Mouse (Mus musculus) embryo, embryonic 10.5 days (tissue): ENCODE measurements around the gene Tspan4.
A peak's percentile ranks its signal among the peaks of the same experiment; 100 is the strongest.

Experiments used
- DNase-seq: peaks from one replicate; pipeline ENCODE4 v3.0.0-alpha.2; 2015; ENCODE audit warnings: low spot score

Gene Tspan4

GRCm38 (mm10) chr7:141476981-141477370 lies 1.9 kb downstream of the Tspan4 start:
- DNase-seq, result no peak

DNA sequence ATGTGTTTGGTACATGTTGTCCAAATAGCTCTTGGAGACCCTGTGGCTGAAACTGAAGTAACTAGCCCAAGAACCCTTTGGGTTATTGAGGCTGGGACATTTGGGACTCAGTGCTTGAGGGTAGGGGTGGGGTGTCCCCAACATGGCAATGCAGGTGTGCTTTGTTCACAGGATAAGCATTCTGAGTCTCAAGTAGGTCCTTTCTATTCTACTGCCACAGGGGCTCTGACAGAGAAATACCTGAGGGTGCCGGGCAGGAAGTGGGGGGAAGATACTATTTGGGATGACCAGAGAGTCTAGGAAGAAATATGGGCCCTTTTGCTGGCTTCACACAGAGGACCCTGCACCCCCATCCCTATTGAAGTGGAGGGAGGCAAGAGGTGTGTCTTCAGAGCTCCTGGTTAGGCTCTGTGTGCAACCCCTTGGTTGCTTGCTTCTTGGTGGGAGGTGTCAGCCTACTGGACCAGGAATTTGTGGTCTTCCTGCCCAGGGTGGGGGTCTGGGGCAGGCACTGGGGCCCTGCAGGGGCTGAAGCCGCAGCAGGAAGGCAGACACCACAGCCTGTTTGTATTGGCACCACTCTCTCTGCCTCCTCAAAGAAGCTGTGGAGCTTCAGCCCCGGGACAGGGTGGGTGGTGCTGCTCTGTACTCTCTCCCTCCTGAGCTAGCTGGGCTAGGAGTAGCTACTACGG lies 2.7 kb downstream of the Tspan4 start:
- no peak for DNase-seq

- no peak for DNase-seq
Measured at GRCm38 (mm10) chr7:141478270-141478748, 3.3 kb downstream of the Tspan4 start.

DNA sequence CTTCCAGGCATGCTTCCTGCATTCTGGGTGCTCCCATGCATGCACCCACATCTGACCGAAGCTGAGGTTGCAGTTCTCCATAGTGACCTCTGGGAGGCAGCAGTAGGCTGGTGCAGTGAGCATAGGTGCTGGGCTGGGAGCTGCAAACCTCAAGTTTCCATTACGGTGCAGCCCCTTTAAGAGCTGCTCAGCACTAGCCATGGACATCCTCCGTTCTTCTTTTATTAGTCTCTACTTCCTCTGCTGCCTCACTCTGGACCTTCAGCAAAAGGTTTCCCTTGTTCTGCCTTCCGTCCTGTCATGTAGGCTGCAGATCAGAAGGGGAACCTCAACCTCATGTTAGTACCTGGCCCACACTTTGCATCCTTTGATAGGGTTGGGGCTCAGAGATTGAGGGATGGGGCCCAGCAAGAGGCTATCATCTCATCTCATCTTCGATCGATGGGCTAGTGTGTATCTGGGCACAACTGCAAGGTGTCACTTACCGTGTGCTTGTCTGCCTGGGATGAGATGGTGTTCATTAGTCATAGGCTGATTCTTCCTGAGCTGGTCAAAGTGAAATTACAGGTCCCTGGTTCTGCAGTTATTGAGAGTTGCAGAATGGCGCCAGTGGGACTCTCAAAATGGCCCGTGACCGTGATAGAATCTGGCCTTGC lies 5.9 kb downstream of the Tspan4 start:
- DNase-seq, result peak; percentile 85

DNA sequence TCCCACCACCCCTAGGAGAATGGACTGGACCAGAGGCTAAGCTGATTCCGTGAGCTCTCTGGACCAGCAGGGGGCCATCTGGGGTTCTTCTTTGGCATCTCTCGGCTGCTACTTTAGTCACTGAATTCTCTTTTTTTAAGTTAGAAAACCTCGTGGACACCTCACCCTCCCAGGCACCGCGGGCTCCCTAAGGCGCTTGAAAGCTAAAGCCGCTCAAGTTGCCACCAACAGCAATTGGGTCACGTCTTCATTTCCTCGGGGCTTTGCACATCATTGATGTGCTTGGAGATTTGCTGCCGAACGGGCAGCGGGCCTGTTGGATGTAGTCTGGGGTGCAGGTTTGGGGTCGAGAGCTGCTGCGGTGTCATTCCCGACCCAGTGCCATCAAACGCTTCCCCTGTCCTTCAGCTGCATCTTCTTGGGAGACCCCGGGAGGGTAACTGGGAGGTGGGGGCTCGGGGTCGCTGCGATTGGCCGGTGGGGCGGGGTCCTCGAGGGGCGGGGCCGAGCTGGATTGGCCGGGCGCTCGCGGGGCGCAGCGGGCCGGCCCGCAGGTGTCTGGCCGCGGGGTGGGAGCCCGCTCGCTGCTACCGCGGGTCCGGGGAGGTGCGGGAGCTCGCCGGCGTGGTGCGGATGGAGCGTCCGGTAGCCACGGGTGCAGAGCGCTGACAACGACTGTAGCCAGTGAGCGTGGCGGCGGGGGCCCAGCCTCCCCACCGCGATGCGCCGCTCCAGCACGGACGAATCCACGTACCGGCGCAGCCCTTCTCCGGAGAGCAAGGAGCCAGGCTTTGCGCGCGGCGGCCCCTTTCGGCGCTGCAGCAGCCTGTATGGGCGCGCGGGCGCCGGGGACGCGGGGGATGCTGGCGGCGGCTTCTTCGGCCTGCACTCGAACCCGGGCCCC lies 6.7 kb downstream of the Tspan4 start:
- peak; percentile 81 for DNase-seq

GRCm38 (mm10) chr7:141482531-141483024 lies 7.5 kb downstream of the Tspan4 start:
- no peak for DNase-seq

- no peak for DNase-seq
Measured at GRCm38 (mm10) chr7:141483114-141483653, 8.1 kb downstream of the Tspan4 start.

DNA sequence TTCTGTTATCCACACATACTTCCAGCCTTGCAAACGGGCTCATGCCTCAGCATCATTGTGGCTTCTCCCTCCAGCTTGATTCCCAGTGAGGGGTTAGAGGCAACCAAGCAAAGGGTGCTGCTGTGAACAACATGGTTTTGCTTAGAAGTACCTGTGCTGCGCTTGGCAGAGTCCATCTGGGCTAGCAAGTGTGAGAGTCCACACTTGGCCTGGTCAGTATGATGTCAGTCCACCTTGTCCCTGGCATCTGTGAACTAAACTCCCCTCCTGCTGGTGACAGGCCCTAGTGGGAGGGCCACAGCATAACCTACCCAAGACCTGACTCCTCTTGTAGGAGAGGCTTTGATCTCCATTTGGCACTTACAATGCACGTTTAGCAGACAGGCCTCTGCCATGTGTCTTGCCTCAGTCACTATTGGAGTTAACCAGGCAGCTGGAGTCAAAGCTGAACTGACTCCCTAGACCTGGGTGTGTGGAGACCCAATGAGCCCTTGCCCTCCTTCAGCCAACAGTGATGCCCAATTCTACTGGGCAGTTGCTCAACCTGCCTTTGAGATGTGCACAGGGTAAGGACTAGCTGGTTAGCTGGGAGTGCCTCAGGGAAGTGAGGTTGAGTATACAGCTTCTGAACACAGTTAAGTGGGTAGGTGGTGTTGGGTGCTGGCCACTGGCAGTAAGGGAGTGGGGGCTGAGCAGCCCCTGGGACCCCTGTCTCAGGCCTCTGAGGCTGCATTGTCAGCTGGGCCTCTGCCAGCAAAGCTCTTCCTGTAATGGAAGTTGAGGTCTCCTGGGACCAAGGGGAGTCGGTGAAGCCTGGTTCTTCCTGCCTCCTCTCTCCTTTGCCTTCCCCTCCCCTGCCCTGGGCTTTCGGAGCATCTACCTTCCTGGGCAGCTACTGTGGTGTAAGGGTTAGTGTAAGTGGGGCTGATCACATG lies 9.4 kb downstream of the Tspan4 start:
- DNase-seq, result no peak

GRCm38 (mm10) chr7:141485186-141485585 lies 10.1 kb downstream of the Tspan4 start:
- no peak for DNase-seq

- DNase-seq, result no peak
Measured at GRCm38 (mm10) chr7:141485606-141486005, 10.6 kb downstream of the Tspan4 start.

- DNase-seq, result no peak
Measured at GRCm38 (mm10) chr7:141486239-141486638, 11.2 kb downstream of the Tspan4 start.

DNA sequence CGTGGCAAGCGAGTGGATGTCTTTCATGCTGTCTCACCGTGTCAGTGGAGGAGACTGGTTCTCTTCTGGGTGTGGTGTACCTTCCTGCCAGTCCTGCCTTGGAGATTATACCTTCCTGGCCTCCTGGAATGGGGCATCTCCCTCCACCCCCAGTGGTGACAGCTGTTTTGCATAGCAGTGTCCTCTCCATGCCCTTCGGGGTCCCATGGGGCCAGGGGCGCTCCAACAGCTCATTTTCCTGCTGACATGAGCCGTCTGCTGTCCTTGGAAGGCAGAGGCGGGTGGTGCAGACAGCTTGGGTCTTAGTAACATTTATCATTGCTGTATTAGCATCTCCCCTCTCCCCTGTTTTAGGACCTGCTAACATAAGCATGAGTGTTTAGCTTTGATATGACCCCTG lies 12.1 kb downstream of the Tspan4 start:
- no peak for DNase-seq

- DNase-seq, result peak; percentile 10
Measured at GRCm38 (mm10) chr7:141491151-141491550, 16.1 kb downstream of the Tspan4 start.

- no peak for DNase-seq
Measured at GRCm38 (mm10) chr7:141492738-141493137, 17.7 kb downstream of the Tspan4 start.

DNA sequence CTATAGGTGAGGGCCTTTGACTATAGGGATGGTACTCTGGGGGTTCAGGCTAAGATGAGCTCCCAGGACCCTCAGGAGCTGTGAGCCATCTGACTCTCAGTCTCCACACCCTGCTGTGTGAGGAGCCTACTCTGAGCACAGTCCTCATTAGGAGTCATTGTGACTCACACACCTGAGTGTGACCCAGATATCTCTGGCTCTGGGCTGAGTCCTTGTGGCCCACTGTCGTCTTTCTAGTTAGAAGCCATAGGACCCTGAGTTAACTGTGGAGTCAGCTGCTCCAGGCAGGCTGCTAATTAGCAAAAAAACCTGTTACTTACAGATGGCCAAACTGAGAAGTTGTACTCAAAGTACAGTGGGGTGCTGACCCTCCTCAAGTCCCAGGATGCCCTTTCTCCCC lies 18.7 kb downstream of the Tspan4 start:
- no peak for DNase-seq

GRCm38 (mm10) chr7:141495379-141495778 lies 20.3 kb downstream of the Tspan4 start:
- DNase-seq, result no peak

GRCm38 (mm10) chr7:141495940-141496339 lies 20.9 kb downstream of the Tspan4 start:
- no peak for DNase-seq

DNA sequence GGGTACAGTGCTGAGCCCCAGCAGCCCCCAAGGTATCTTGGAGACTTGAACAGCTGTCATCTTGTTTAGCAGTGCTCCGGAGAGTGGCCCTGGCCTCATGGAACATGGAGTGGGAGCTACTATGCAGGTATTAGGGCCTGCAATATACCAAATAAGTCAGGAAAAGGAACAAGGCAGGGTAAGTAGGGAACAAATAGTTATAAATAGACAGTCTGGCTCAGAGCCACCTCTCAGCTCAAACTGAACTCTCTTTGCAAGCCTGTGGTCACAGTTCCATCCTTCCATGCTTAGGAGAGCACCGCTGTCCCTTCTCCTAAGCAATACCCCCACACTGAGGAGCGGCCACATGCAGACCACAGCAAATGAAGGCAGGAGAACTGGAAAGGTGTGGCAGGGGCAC lies 22.6 kb downstream of the Tspan4 start:
- DNase-seq, result no peak

GRCm38 (mm10) chr7:141501820-141502555 lies 26.9 kb downstream of the Tspan4 start:
- DNase-seq, result no peak

- no peak for DNase-seq
Measured at GRCm38 (mm10) chr7:141502556-141502905, 27.5 kb downstream of the Tspan4 start.
